Mouse (Mus musculus) bone marrow macrophage, adult 2 months (primary cell): ENCODE results near the gene Prdm1. TPM values are rescaled to one million over a fixed set of nuclear protein-coding genes. Genes with fewer than 3 reads are reported as not detected.

Source experiments
- H3K27ac ChIP-seq: 2 replicates; pipeline ENCODE4 v1.5.1; 2012; ENCODE audit warnings: low read depth, low read length; ENCODE audit not compliant: insufficient read depth
- H3K4me1 ChIP-seq: 2 replicates; pipeline ENCODE4 v1.6.1; 2012; ENCODE audit warnings: low read length; ENCODE audit not compliant: control insufficient read depth, insufficient read depth
- H3K4me3 ChIP-seq: 2 replicates; pipeline ENCODE4 v1.5.1; 2012; ENCODE audit warnings: mild to moderate bottlenecking, low read length, moderate library complexity; ENCODE audit not compliant: insufficient read depth
- CTCF ChIP-seq: IDR thresholded peaks from 2 replicates; pipeline ENCODE4 v1.5.1; 2012; ENCODE audit warnings: low read depth, mild to moderate bottlenecking, low read length, moderate library complexity
- POLR2A ChIP-seq: IDR thresholded peaks from 2 replicates; pipeline ENCODE4 v1.6.1; 2012; ENCODE audit warnings: mild to moderate bottlenecking, low read depth, low read length, borderline replicate concordance
- polyA plus RNA-seq: library from polyadenylated mRNA; stranded (reverse); fragments of >200 nt; gene quantifications from 2 replicates; pipeline ENCODE4 v1.2.4, GENCODE M21; 2012; ENCODE audit not compliant: missing spikeins, insufficient read depth, insufficient read length

Gene Prdm1
- polyA plus RNA-seq, 1 experiment = 15.8 TPM

- Histone ChIP-seq H3K4me3 (no peak overlapping the region), H3K4me1 (peaks cover 25% of the 10 kb centered on the region), H3K27ac (no peak overlapping the region)
- TF ChIP-seq POLR2A (no peak), CTCF (no peak)
These were observed 80.7 kb downstream of the Prdm1 start for GRCm38 (mm10) chr10:44447406-44448139.

GRCm38 (mm10) chr10:44447001-44447400 is 81.3 kb downstream of the Prdm1 start:
- no peak overlapping the region for H3K27ac ChIP-seq
- no peak overlapping the region for H3K4me3 ChIP-seq
- TF ChIP-seq CTCF = no peak
- no peak for TF ChIP-seq POLR2A
- peaks cover 25% of the 10 kb centered on the region for H3K4me1 ChIP-seq

GRCm38 (mm10) chr10:44444415-44444814 is 83.9 kb downstream of the Prdm1 start:
- peaks cover 18% of the 10 kb centered on the region for H3K4me1 ChIP-seq
- H3K27ac ChIP-seq = no peak overlapping the region
- TF ChIP-seq CTCF (no peak), POLR2A (no peak)
- no peak overlapping the region for H3K4me3 ChIP-seq

- no peak overlapping the region for H3K27ac ChIP-seq
- no peak overlapping the region for H3K4me3 ChIP-seq
- peaks cover 14% of the 10 kb centered on the region for H3K4me1 ChIP-seq
- no peak for TF ChIP-seq POLR2A
- TF ChIP-seq CTCF = no peak
These were observed 84.6 kb downstream of the Prdm1 start for GRCm38 (mm10) chr10:44443696-44444095.

GRCm38 (mm10) chr10:44439732-44440131 is 88.6 kb downstream of the Prdm1 start:
- peaks cover 25% of the 10 kb centered on the region for H3K4me1 ChIP-seq
- H3K4me3 ChIP-seq = no peak overlapping the region
- no peak overlapping the region for H3K27ac ChIP-seq
- no peak for TF ChIP-seq POLR2A
- no peak for TF ChIP-seq CTCF

- no peak overlapping the region for H3K27ac ChIP-seq
- peaks cover 29% of the 10 kb centered on the region for H3K4me1 ChIP-seq
- no peak overlapping the region for H3K4me3 ChIP-seq
- no peak for TF ChIP-seq CTCF
These were observed 90.7 kb downstream of the Prdm1 start for GRCm38 (mm10) chr10:44437614-44438013.

- TF ChIP-seq POLR2A (no peak), CTCF (no peak)
- Histone ChIP-seq H3K4me3 (no peak overlapping the region), H3K27ac (no peak overlapping the region), H3K4me1 (peaks cover 29% of the 10 kb centered on the region)
These were observed 92.3 kb downstream of the Prdm1 start for GRCm38 (mm10) chr10:44435956-44436355.

GRCm38 (mm10) chr10:44434702-44435181 is 93.6 kb downstream of the Prdm1 start:
- Histone ChIP-seq H3K4me3 (no peak overlapping the region), H3K27ac (no peak overlapping the region), H3K4me1 (peaks cover 28% of the 10 kb centered on the region)
- TF ChIP-seq CTCF (no peak), POLR2A (no peak)

GRCm38 (mm10) chr10:44432235-44432634 is 96.1 kb downstream of the Prdm1 start:
- peaks cover 13% of the 10 kb centered on the region for H3K4me1 ChIP-seq
- no peak overlapping the region for H3K27ac ChIP-seq
- TF ChIP-seq POLR2A (no peak), CTCF (no peak)
- no peak overlapping the region for H3K4me3 ChIP-seq

- TF ChIP-seq CTCF = no peak
- no peak for TF ChIP-seq POLR2A
- Histone ChIP-seq H3K4me3 (no peak overlapping the region), H3K27ac (no peak overlapping the region), H3K4me1 (peaks cover 9% of the 10 kb centered on the region)
These were observed 96.6 kb downstream of the Prdm1 start for GRCm38 (mm10) chr10:44431689-44432088.
